Mouse (Mus musculus): ENCODE results near the gene Mylk. TPM values are rescaled to one million over a fixed set of nuclear protein-coding genes. Genes with fewer than 3 reads are reported as not detected.

Gene Mylk
- polyA plus RNA-seq, 1 experiment from 2014 or later = 97.3 TPM

DNA sequence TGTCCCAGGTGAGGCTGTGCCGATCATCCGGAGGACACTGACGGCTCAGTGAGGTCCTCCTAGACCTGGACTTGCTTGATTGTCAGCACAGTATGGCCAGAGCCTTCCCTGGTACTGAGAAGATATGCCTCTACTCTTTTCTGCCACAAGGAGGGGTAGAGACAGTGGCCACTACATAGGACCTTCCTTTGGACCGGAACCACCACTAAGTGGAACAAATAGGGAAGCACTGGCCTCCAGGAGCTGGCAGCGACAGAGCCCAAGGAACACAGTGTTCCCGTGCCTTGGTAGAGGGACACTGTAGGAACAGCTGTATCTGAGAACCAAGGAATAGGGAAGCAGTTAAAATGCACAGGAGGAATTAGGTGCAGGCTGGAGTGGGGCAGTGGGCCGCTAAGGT is 233.0 kb downstream of the Mylk start:
- Histone ChIP-seq H3K9ac (no peak overlapping the region), H3K4me2 (no peak overlapping the region), H3K9me3 (replicated peaks) (no peaks in the 10 kb centered on the region), H3K27ac (no peak overlapping the region), H3K36me3 (peaks cover 61% of the 10 kb centered on the region), H3K4me1 (no peaks in the 10 kb centered on the region), H3K27me3 (no peaks in the 10 kb centered on the region), H3K4me3 (replicated peaks) (no peak overlapping the region)
- WGBS = 92% methylated on average over 7 of the region's 7 CpGs
- no peak for ATAC-seq (replicated peaks; ENCODE audit: low FRiP score)

- H3K4me1 ChIP-seq = peaks cover 8% of the 10 kb centered on the region
- WGBS = 91% methylated on average over 7 of the region's 7 CpGs
- ATAC-seq (replicated peaks; ENCODE audit: low FRiP score) = no peak
- H3K27me3 ChIP-seq = no peaks in the 10 kb centered on the region
- peaks cover 38% of the 10 kb centered on the region for H3K36me3 ChIP-seq
- H3K4me3 ChIP-seq (replicated peaks) = no peak overlapping the region
- no peak overlapping the region for H3K9ac ChIP-seq
- H3K4me2 ChIP-seq = no peak overlapping the region
- no peak overlapping the region for H3K27ac ChIP-seq
- H3K9me3 ChIP-seq (replicated peaks) = no peaks in the 10 kb centered on the region
Measured at GRCm38 (mm10) chr16:34981009-34981408, 236.0 kb downstream of the Mylk start.

DNA sequence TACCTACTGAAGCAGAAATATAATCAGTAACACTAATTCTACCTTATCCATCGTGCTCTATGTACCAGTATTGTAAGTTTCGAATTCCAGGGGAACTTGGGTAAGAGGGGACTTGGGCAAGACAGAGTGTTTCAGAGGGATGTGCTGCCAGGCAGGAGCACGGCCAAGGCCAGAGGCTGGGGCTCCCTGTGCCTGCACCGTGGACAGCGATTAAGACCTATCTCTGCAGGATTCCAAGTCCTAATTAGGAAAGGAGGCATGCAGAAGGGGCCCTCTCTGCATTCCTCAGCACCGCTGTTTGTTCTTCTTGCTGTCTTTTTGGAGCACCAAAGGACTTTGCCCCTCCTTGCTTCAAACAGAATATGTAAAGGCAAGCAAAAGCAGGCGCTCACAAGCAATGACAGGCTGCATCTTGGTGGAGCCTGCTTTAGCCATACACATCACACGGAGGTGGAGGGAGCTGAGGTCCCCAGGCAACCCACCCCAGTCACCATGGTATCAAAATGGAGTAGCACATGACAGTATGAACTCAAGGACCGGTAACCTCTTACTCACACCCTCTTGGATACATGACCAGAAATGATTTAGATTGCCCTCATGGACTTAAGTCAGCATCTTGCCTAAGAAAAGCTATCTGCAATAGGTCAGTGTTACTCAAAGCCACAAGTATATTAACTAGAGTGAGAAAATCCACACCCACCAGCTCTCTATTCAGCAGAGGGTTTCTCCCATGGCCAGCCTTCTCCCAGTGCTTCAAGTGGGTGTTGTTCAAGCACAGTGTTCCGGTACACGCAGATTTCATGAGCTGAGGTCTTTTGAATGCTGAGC is 239.4 kb downstream of the Mylk start:
- Histone ChIP-seq H3K27me3 (no peaks in the 10 kb centered on the region), H3K4me1 (peaks cover 8% of the 10 kb centered on the region), H3K4me3 (replicated peaks) (no peak overlapping the region), H3K36me3 (peaks cover 39% of the 10 kb centered on the region), H3K4me2 (no peak overlapping the region), H3K9ac (no peak overlapping the region), H3K9me3 (replicated peaks) (no peaks in the 10 kb centered on the region), H3K27ac (no peak overlapping the region)
- WGBS = 52% methylated on average over 11 of the region's 11 CpGs
- ATAC-seq (replicated peaks; ENCODE audit: low FRiP score) = no peak

- Histone ChIP-seq H3K4me2 (no peak overlapping the region), H3K27ac (no peak overlapping the region), H3K9ac (no peak overlapping the region), H3K9me3 (replicated peaks) (no peaks in the 10 kb centered on the region), H3K36me3 (peaks cover 33% of the 10 kb centered on the region), H3K4me3 (replicated peaks) (no peak overlapping the region), H3K4me1 (peaks cover 8% of the 10 kb centered on the region), H3K27me3 (no peaks in the 10 kb centered on the region)
- ATAC-seq (replicated peaks; ENCODE audit: low FRiP score) = no peak
- 72% methylated on average over 2 of the region's 2 CpGs for WGBS
Measured at GRCm38 (mm10) chr16:34985031-34985346, 240.0 kb downstream of the Mylk start.

DNA sequence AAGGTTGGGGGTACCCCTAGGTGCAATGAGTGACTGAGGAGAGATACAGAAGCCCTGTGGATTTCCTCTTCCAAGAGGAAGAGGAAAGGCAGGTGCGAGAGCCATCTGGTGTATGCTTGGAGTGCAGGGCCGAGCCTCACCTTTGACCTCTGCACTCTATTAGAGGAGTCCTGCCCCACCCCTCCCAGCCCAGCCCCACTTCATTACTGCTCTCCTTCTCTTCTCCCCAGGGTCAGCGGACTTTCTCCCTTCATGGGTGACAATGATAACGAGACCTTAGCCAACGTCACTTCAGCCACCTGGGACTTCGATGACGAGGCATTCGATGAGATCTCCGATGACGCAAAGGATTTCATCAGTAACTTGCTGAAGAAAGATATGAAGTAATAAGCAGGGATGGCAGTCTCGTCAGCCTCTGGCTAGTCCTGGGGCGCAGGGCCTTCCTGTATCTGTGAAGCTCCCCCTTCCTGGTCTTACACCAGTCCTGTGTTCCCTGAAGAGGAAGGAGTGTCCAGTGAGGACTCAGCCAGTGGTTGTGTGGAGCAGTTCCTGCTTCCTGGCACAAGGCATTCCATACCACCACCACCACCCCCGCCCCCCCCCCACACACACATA is 241.3 kb downstream of the Mylk start:
- H3K9ac ChIP-seq = no peak overlapping the region
- ATAC-seq (replicated peaks; ENCODE audit: low FRiP score) = no peak
- H3K27ac ChIP-seq = no peak overlapping the region
- no peak overlapping the region for H3K4me2 ChIP-seq
- H3K27me3 ChIP-seq = no peaks in the 10 kb centered on the region
- H3K36me3 ChIP-seq = peaks cover 38% of the 10 kb centered on the region
- H3K9me3 ChIP-seq (replicated peaks) = no peaks in the 10 kb centered on the region
- no peak overlapping the region for H3K4me3 ChIP-seq (replicated peaks)
- H3K4me1 ChIP-seq = peaks cover 8% of the 10 kb centered on the region
- WGBS = 88% methylated on average over 13 of the region's 13 CpGs

- Histone ChIP-seq H3K36me3 (peaks cover 32% of the 10 kb centered on the region), H3K4me3 (replicated peaks) (no peak overlapping the region), H3K27me3 (no peaks in the 10 kb centered on the region), H3K4me1 (peaks cover 16% of the 10 kb centered on the region; the same call in 1 of the 2 replicates), H3K9me3 (replicated peaks) (no peaks in the 10 kb centered on the region), H3K27ac (no peak overlapping the region), H3K9ac (no peak overlapping the region), H3K4me2 (no peak overlapping the region)
- ATAC-seq (replicated peaks; ENCODE audit: low FRiP score) = no peak
- WGBS = 67% methylated on average over 3 of the region's 3 CpGs
Measured at GRCm38 (mm10) chr16:34991365-34991764, 246.4 kb downstream of the Mylk start.

GRCm38 (mm10) chr16:34992854-34993253 is 247.8 kb downstream of the Mylk start:
- H3K36me3 ChIP-seq = peaks cover 23% of the 10 kb centered on the region
- no peaks in the 10 kb centered on the region for H3K27me3 ChIP-seq
- no peak overlapping the region for H3K4me2 ChIP-seq
- 93% methylated on average over 5 of the region's 5 CpGs for WGBS
- H3K9ac ChIP-seq = no peak overlapping the region
- H3K27ac ChIP-seq = no peak overlapping the region
- H3K4me3 ChIP-seq (replicated peaks) = no peak overlapping the region
- peaks cover 28% of the 10 kb centered on the region for H3K4me1 ChIP-seq
- ATAC-seq (replicated peaks; ENCODE audit: low FRiP score) = no peak
- H3K9me3 ChIP-seq (replicated peaks) = no peaks in the 10 kb centered on the region

- Histone ChIP-seq H3K4me2 (no peak overlapping the region), H3K27me3 (no peaks in the 10 kb centered on the region), H3K27ac (peak overlapping the region; percentile 68; the same call in 1 of the 2 replicates)
Measured at GRCm38 (mm10) chr16:34993694-34994330, 248.8 kb downstream of the Mylk start.

GRCm38 (mm10) chr16:34994641-34995141 is 249.7 kb downstream of the Mylk start:
- WGBS = 58% methylated on average over 9 of the region's 9 CpGs
- H3K9ac ChIP-seq = no peak overlapping the region
- no peak overlapping the region for H3K4me3 ChIP-seq (replicated peaks)
- peaks cover 28% of the 10 kb centered on the region for H3K4me1 ChIP-seq
- peaks cover 12% of the 10 kb centered on the region; the same call in 1 of the 2 replicates for H3K36me3 ChIP-seq
- H3K4me2 ChIP-seq = no peak overlapping the region
- H3K9me3 ChIP-seq (replicated peaks) = no peaks in the 10 kb centered on the region
- H3K27me3 ChIP-seq = no peaks in the 10 kb centered on the region
- H3K27ac ChIP-seq = peak overlapping the region; percentile 68
- ATAC-seq (replicated peaks; ENCODE audit: low FRiP score) = no peak

More at GRCm38 (mm10) chr16:34993694-34994330, 248.8 kb downstream of the Mylk start:
- WGBS = 83% methylated on average over 10 of the region's 10 CpGs
- H3K9ac ChIP-seq = no peak overlapping the region
- H3K9me3 ChIP-seq (replicated peaks) = no peaks in the 10 kb centered on the region
- peaks cover 18% of the 10 kb centered on the region for H3K36me3 ChIP-seq
- H3K4me1 ChIP-seq = peaks cover 28% of the 10 kb centered on the region
- no peak overlapping the region for H3K4me3 ChIP-seq (replicated peaks)
- ATAC-seq (replicated peaks; ENCODE audit: low FRiP score) = no peak

DNA sequence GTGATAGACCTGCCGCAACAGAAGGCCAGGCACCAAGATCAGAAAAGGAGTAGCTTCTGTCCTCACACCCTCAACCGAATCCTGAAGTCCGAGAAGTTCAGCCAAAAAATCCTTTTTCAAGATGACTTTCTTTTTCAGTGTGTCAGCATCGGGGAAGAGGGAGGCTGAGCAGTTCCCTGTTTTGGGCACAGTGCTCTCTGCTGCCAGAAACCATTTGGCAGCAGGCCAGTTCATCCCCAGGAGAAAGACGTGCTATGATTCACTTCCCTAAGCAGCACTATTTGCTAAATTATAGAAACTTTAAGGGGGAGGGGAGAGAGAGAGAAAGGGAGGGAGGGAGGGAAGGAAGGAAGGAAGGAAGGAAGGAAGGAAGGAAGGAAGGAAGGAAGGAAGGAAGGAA is 251.1 kb downstream of the Mylk start:
- Histone ChIP-seq H3K4me2 (no peak overlapping the region), H3K9ac (no peak overlapping the region)

DNA sequence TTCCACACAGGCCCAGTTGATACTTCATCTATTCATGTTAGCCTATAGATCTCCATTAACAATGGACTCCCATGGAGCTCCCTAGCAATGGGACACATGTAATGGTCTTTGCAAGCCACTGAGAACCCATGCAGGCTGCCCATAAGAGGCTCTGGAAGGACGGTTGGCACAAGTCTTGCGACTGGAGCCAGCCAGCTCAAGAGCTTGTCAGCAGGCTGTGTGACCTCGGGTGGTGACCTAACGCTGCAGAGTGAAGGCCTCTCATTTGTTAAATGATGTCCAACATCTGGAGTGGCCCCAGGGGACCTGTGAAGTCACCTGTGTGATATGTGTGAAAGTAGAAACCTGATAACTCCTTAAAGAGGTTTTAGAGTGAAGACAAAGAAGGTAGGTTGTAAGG is 252.0 kb downstream of the Mylk start:
- H3K4me2 ChIP-seq = no peak overlapping the region

More for the DNA sequence above, 251.1 kb downstream of the Mylk start:
- WGBS = 34% methylated on average over 5 of the region's 5 CpGs
- 0 out of 2 replicates have a peak, but pooled peaks have one; percentile 57 for ATAC-seq (replicated peaks; ENCODE audit: low FRiP score)
- no peak overlapping the region for H3K4me3 ChIP-seq (replicated peaks)
- H3K27ac ChIP-seq = peak overlapping the region; percentile 25
- H3K4me1 ChIP-seq = peaks cover 35% of the 10 kb centered on the region
- no peaks in the 10 kb centered on the region for H3K27me3 ChIP-seq
- no peaks in the 10 kb centered on the region for H3K9me3 ChIP-seq (replicated peaks)
- H3K36me3 ChIP-seq = peaks cover 7% of the 10 kb centered on the region; the same call in 1 of the 2 replicates

GRCm38 (mm10) chr16:34997576-34997975 is 252.6 kb downstream of the Mylk start:
- no peaks in the 10 kb centered on the region for H3K27me3 ChIP-seq
- no peaks in the 10 kb centered on the region for H3K9me3 ChIP-seq (replicated peaks)
- no peak overlapping the region for H3K27ac ChIP-seq
- H3K9ac ChIP-seq = no peak overlapping the region
- WGBS = 68% methylated on average over 10 of the region's 10 CpGs
- ATAC-seq (replicated peaks; ENCODE audit: low FRiP score) = no peak
- no peak overlapping the region for H3K4me3 ChIP-seq (replicated peaks)
- peaks cover 39% of the 10 kb centered on the region for H3K4me1 ChIP-seq
- no peak overlapping the region for H3K4me2 ChIP-seq
- H3K36me3 ChIP-seq = peaks cover 7% of the 10 kb centered on the region; the same call in 1 of the 2 replicates

More for the DNA sequence above, 252.0 kb downstream of the Mylk start:
- ATAC-seq (replicated peaks; ENCODE audit: low FRiP score) = no peak
- Histone ChIP-seq H3K9me3 (replicated peaks) (no peaks in the 10 kb centered on the region), H3K27me3 (no peaks in the 10 kb centered on the region), H3K27ac (no peak overlapping the region), H3K4me1 (peaks cover 39% of the 10 kb centered on the region), H3K4me3 (replicated peaks) (no peak overlapping the region), H3K36me3 (peaks cover 7% of the 10 kb centered on the region; the same call in 1 of the 2 replicates), H3K9ac (no peak overlapping the region)
- 63% methylated on average over 4 of the region's 4 CpGs for WGBS

Data from kidney, embryonic 15.5 days (tissue).